Mouse (Mus musculus) gastrocnemius, adult 2 months (tissue): ENCODE results near the gene Cdc14b. TPM values are rescaled to one million over a fixed set of nuclear protein-coding genes. Genes with fewer than 3 reads are reported as not detected.

Source experiments
- DNase-seq: peaks from one replicate; pipeline ENCODE4 v3.0.0; 2022
- H3K27ac ChIP-seq: fragments of 200-600 bp; 2 replicates; pipeline ENCODE4 v1.8.1; 2022; ENCODE audit warnings: mild to moderate bottlenecking
- H3K4me3 ChIP-seq: fragments of 200-600 bp; 2 replicates; pipeline ENCODE4 v1.8.1; 2022; ENCODE audit warnings: mild to moderate bottlenecking, moderate library complexity
- CTCF ChIP-seq: fragments of 200-600 bp; IDR thresholded peaks from 2 replicates; pipeline ENCODE4 v1.8.1; 2022; ENCODE audit warnings: antibody characterized with exemption, mild to moderate bottlenecking, moderate library complexity
- intact Hi-C: fragments of 180-260 bp; cut with DNase I; formaldehyde crosslinking; loops from one replicate; pipeline ENCODE4 v1.15.1; 2025
- total RNA-seq, 2 experiments: library from RNA; stranded (reverse); gene quantifications; 2 replicates each; pipeline ENCODE4 v1.2.3; 2021

Gene Cdc14b
- total RNA-seq, 2 experiments from 2014 or later, result 6.3 to 6.8 TPM

DNA sequence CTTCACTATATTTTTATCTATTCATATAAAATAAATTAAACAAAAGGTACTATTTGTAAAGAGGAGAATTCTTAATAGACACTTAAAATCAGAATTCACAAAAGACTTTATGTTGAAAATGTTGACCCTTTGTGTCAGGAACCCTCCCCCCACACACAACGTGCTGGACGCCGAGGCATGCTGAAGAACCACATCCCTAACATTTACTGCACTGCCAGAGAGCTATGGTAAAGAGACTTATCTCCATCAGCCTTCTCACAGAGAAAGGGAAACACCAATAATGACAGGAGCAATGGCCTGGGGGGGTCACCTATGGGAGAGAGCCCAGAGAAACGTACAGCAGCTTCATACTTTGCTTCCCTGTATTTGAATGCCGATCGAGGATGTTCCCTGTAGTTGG lies 66.9 kb downstream of the Cdc14b start:
- Histone ChIP-seq H3K4me3 (no peak overlapping the region), H3K27ac (no peak overlapping the region)
- intact Hi-C loops, result no loop called here
- TF ChIP-seq CTCF, result no peak
- DNase-seq, result no peak

DNA sequence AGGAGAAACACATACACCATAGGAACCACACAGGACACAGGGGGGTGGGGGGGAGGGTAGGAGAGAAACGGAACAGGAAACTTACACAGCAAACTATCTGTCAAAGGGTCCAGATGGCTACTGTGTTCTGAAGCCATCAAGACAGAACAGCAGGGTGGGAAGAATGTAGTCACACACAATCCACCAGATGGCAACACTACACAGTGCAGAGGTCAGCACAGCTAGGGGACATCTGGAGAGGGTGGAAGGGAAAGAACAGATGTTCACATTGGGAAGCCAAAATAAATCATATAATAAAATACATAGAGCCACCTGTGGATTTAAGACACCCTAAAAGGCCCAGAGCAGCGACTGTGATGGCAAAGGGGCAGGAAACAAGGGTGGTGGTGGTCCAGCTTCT lies 69.9 kb downstream of the Cdc14b start:
- Histone ChIP-seq H3K4me3 (no peak overlapping the region), H3K27ac (no peak overlapping the region)
- intact Hi-C loops, result no loop called here
- TF ChIP-seq CTCF, result no peak
- no peak for DNase-seq

DNA sequence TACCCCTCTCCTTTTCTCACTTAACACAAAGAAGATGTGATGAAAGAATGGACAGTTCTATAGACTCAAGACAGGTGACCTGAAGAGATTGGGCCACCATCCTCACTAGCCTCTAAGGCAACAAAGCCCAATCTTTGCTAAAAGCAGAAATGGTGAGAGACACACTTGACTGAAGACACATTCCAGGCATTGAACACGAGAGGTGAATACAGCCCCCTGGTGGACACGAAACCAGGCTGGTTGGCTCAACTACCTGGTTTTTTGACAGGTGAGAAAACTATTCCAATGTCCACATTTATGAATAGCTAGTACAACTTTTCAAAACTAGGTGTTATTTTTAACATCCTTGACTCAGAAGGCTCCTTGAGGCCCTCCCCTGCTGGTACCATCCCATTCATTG lies 70.4 kb downstream of the Cdc14b start:
- H3K27ac ChIP-seq, result no peak overlapping the region
- TF ChIP-seq CTCF, result peak; percentile 24; the same call in 1 of the 2 replicates
- DNase-seq, result no peak
- intact Hi-C loops, result no loop called here
- H3K4me3 ChIP-seq, result no peak overlapping the region

DNA sequence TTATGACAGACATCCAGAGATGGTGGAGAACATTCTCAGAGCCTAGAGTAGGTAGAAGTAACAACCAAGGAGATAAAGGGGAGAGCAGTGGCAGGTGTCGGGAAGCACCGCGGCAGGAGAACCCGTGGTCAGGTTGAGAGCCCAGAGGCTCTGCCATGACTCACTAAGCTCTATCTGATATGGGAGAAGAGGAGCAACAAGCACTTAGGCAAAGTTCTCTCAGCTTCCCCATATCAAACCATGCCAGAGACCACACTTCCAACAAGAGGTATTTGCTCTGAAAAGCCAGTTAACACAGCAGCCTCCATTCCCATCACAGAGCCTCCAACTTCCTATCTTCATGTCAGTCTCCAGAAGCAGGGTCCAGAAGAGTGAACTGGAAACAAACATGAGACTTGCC lies 74.2 kb downstream of the Cdc14b start:
- no peak overlapping the region for H3K4me3 ChIP-seq
- H3K27ac ChIP-seq, result no peak overlapping the region
- intact Hi-C loops, result no loop called here
- DNase-seq, result no peak
- no peak for TF ChIP-seq CTCF

DNA sequence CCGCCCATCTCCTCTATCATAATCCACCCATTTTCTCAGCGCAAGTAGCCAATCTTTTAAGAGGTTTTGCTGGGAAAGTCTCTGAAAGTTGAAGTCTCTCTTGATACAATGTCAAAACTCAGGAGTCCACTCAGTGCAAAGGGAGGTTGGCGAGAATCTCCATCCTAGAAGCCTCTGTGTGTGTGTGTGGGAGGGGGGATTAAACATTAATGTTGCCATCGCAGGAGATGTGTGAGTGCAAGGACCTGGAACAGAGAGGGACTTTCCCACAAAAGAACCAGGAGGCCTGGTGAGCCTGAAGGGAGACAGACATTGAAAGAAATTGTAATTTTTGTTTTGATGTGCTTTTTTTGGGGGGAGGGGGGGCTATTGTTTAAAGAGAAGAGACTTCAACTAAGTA lies 76.8 kb downstream of the Cdc14b start:
- Histone ChIP-seq H3K4me3 (no peak overlapping the region), H3K27ac (no peak overlapping the region)
- intact Hi-C loops, result no loop called here
- no peak for TF ChIP-seq CTCF
- DNase-seq, result no peak

DNA sequence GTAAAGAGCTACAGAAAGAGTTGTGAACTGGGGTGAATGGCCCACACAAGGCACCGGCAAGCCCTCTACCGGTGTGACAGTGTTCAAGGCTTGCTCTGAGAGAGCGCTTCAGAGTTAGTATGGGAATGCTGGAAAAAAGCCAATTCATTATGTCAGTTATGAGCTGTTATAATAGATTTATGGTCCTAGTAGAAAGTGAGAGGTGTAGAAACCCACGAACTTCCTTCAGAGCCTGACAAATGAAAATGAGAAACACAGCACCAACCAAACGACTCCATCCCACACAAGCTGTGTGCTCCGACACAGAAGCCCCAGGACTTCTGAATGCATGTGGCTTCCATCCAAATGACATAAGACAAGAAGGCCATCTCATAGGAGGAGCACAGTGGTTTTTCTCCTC lies 77.2 kb downstream of the Cdc14b start:
- TF ChIP-seq CTCF, result no peak

DNA sequence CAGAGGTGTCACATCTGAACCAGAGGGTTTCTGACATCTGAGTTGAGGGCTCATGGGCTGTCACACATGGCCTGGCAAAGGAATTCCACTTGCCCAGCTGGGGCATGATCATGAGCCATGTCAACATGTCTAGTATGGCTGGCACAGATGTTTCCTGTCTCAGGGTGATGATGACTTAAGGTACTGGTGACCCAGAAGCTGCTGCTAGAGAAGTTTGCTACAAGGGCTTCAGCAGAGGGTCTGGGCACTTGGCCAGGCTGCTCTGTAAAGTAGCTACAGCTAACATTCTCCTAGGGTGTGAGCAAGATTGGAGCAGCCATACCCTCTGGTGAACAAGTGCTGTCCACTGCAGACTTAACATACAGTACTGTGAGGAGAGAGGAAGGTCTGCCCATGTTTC lies 88.0 kb downstream of the Cdc14b start:
- no peak for DNase-seq
- Histone ChIP-seq H3K4me3 (no peak overlapping the region), H3K27ac (no peak overlapping the region)
- no peak for TF ChIP-seq CTCF
- intact Hi-C loops, result no loop called here

More for the DNA sequence above, 77.2 kb downstream of the Cdc14b start:
- no peak for DNase-seq
- H3K4me3 ChIP-seq, result no peak overlapping the region
- no peak overlapping the region for H3K27ac ChIP-seq
- intact Hi-C loops, result no loop called here

DNA sequence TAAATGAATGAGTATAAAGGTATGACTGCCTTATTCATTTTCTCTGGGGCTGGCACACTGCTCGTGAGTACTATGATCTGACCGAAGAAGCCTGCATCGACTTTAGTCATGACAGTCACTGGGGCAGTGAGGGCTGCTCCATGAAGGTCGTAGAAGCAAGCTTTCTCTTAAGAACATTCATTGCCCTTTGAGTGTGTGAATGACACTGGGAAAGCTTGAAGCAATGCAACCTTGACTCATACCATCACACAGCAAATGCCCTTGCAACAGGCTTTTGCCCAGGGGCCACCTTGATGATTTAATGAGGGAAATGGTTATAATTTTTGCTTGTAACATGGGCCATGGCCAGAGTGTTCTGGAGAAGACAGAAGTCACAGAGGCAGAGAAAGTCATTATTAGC lies 88.6 kb downstream of the Cdc14b start:
- H3K27ac ChIP-seq, result no peak overlapping the region
- TF ChIP-seq CTCF, result no peak
- no peak overlapping the region for H3K4me3 ChIP-seq
- DNase-seq, result no peak
- intact Hi-C loops, result no loop called here

DNA sequence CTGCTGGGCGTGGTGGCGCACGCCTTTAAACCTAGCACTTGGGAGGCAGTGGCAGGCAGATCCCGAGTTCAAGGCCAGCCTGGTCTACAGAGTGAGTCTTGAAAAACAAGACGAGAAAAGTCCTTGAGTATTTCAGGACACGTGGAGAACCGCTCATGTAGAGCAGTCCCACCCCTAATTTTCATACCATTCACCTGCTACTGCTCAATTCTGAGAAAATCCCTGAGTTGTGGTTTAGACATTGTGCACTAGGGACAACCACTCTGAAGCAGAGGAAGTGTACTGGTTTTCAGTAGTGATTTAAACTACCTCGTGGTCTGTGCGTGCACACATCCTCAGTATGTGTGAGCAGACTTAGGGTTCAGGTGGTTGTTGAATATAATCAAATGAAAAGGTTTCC lies 89.5 kb downstream of the Cdc14b start:
- Histone ChIP-seq H3K4me3 (no peak overlapping the region), H3K27ac (no peak overlapping the region)
- no peak for TF ChIP-seq CTCF
- DNase-seq, result no peak
- intact Hi-C loops, result no loop called here

DNA sequence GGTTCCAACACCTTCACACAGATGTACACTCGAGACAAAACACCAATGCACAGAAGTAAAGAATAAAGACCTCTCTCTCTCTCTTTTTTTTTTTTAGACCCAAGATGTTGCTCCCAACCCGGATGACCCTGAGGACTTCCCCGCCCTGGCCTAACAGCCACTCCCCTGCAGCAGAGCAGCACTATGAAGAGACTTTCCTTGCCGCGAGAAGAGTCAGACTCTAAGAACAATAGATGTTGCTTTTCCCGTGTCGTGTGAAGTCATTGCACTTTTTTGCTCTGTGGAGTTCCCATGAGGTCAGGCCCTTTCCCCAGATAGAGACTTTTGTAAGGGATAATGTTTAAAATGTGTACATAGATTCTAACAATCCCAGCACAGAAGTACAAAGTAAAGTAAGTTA lies 89.9 kb downstream of the Cdc14b start:
- no peak for DNase-seq
- intact Hi-C loops, result no loop called here
- no peak for TF ChIP-seq CTCF
- H3K27ac ChIP-seq, result no peak overlapping the region
- no peak overlapping the region for H3K4me3 ChIP-seq

DNA sequence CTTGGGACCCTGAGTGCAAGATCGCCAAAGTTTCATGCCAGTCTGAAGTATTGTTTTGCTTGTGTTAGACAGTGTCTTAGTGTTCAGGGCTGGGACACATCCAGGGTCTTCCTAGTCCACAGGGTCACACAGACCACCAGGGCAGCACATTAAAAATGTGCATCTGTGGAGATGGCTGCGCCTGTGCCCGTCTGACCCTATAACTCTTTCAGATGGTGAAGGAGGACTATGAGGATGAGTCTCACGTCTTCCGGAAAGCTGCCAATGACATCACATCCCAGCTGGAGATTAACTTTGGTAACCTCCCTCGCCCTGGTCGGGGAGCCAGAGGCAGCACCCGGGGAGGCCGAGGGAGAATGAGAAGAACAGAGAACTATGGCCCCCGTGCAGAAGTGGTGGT lies 90.7 kb downstream of the Cdc14b start:
- Histone ChIP-seq H3K4me3 (no peak overlapping the region), H3K27ac (no peak overlapping the region)
- DNase-seq, result peak; percentile 30
- intact Hi-C loops, result loop anchor here (5.0 kb wide), 1 partner anchor 123 kb away; no protein-coding TSS in a partner anchor
- TF ChIP-seq CTCF, result no peak

DNA sequence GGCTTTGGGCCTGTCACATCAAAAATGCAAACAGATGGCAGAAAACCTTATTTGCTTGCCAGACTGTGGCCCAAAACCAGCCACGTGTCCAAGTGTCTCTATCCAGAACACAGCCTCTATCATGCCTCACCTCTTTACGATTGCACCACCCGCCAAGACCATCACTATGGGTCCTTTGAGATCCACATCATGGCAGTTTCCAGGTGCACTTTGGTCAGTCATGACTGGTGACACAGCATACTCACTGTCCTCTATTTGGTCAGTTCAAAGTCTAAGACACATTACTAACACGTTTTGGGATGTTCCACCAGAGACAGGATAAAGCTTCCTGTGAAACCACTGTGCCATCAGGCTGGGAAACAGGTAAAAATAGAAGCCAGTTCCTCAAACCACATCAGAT lies 91.5 kb downstream of the Cdc14b start:
- intact Hi-C loops, result loop anchor here (5.0 kb wide), 1 partner anchor 124 kb away; no protein-coding TSS in a partner anchor
- Histone ChIP-seq H3K4me3 (no peak overlapping the region), H3K27ac (no peak overlapping the region)
- no peak for DNase-seq
- no peak for TF ChIP-seq CTCF

DNA sequence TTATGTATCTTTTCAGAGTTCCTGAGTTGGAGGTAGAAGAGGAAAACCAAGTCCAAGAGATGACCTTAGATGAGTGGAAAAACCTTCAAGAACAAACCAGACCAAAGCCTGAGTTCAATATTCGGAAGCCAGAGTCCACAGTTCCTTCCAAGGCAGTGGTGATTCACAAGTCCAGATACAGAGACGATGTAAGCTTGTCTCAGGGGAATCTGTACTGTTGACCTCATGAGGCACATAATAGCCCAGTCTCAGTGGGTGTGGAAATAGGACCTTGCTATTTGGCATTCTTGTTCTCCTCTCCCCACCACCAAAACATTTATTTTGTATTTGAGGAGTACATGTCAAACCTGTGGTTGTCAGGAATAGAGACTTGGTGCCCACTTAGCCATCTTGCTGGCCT lies 93.0 kb downstream of the Cdc14b start:
- Histone ChIP-seq H3K27ac (no peak overlapping the region), H3K4me3 (no peak overlapping the region)
- intact Hi-C loops, result loop anchor here (5.0 kb wide), 1 partner anchor 125 kb away; no protein-coding TSS in a partner anchor
- DNase-seq, result no peak
- TF ChIP-seq CTCF, result no peak

DNA sequence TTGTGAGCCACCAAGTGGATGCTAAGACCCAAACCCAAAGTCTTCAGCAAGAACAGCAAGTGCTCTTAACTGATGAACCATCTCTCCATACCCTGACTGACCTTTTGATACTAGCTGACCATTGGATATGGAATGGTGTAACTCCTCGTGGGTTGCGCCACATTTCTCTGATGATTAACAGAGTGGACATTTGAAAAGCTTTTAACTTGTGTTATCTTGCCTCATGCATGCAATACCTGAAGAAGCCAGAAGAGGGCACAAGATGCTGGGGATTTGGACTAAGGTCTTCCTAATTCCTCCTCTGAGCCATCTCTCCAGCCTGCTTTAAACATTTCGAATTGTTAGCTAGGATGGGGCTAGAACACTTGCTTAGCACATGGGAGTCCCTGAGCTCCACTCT lies 94.2 kb downstream of the Cdc14b start:
- peak; percentile 77 for TF ChIP-seq CTCF
- intact Hi-C loops, result loop anchor here (5.0 kb wide), 1 partner anchor 126 kb away; no protein-coding TSS in a partner anchor
- Histone ChIP-seq H3K4me3 (no peak overlapping the region), H3K27ac (no peak overlapping the region)
- DNase-seq, result peak; percentile 49

DNA sequence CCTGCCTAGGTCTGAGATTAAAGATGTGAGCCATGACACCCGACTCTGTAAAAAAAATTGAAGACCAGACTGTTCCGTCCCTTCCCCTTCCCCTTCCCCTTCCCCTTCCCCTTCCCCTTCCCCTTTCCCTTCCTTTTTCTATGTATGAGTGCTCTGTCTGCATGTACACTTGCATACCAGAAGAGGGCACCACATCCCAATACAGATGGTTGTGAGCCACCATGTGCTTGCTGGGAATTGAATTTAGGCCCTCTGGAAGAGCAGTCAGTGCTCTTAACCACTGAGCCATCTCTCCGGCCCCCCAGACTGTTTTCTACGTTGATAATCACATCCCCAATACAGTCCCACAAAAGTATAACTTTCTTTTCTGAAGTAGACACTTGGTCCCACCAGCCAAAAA lies 94.8 kb downstream of the Cdc14b start:
- 0 out of 2 replicates have a peak, but pooled peaks have one; percentile 9 for TF ChIP-seq CTCF
- DNase-seq, result no peak
- Histone ChIP-seq H3K4me3 (no peak overlapping the region), H3K27ac (no peak overlapping the region)
- intact Hi-C loops, result loop anchor here (5.0 kb wide), 1 partner anchor 127 kb away; no protein-coding TSS in a partner anchor
